Mouse (Mus musculus) forebrain, embryonic 11.5 days (tissue): Measurements from ENCODE around the gene Amer3. TPM values are rescaled to one million over a fixed set of nuclear protein-coding genes. Genes with fewer than 3 reads are reported as not detected.

ENCODE experiments used
- ATAC-seq: fragments of 200-750 bp; cut with Nextera tagmentation; replicated peaks from 2 replicates; pipeline ENCODE4 v1.8.0; 2017; ENCODE audit warnings: moderate TSS enrichment; ENCODE audit not compliant: low FRiP score
- DNase-seq: peaks from one replicate; pipeline ENCODE4 v3.0.0-alpha.2; 2017; ENCODE audit warnings: low spot score
- H3K27ac ChIP-seq: fragments of 300-500 bp; sonication (generic); 2 replicates; pipeline ENCODE4 v1.5.1; 2014; ENCODE audit warnings: low read depth, low read length
- H3K27me3 ChIP-seq: fragments of 300-500 bp; sonication (generic); 2 replicates; pipeline ENCODE4 v1.6.1; 2014; ENCODE audit warnings: mild to moderate bottlenecking, low read length, mixed read lengths; ENCODE audit not compliant: control insufficient read depth, insufficient read depth
- H3K36me3 ChIP-seq: fragments of 300-500 bp; sonication (generic); 2 replicates; pipeline ENCODE4 v1.6.1; 2014; ENCODE audit warnings: mild to moderate bottlenecking, low read length, moderate library complexity, mixed read lengths; ENCODE audit not compliant: control insufficient read depth, insufficient read depth
- H3K4me1 ChIP-seq: fragments of 300-500 bp; sonication (generic); replicated peaks from 2 replicates; pipeline ENCODE4 v1.6.1; 2014; ENCODE audit warnings: low read length, mixed read lengths; ENCODE audit not compliant: control insufficient read depth, insufficient read depth
- H3K4me2 ChIP-seq: fragments of 300-500 bp; sonication (generic); 2 replicates; pipeline ENCODE4 v1.6.1; 2014; ENCODE audit warnings: low read depth, mild to moderate bottlenecking, low read length, moderate library complexity, mixed read lengths; ENCODE audit not compliant: severe bottlenecking
- H3K4me3 ChIP-seq: fragments of 300-500 bp; sonication (generic); 2 replicates; pipeline ENCODE4 v1.5.1; 2014; ENCODE audit warnings: low read depth, low read length
- H3K9ac ChIP-seq: fragments of 300-500 bp; sonication (generic); 2 replicates; pipeline ENCODE4 v1.6.1; 2014; ENCODE audit warnings: low read length
- H3K9me3 ChIP-seq: fragments of 300-500 bp; sonication (generic); 2 replicates; pipeline ENCODE4 v1.6.1; 2016; ENCODE audit warnings: low read length, mixed read lengths; ENCODE audit not compliant: control insufficient read depth
- WGBS: fragments of 180-500 bp; shearing (Covaris S2); extraction: QIAGEN DNeasy Blood & Tissue Kit; methylation state at CpG from one replicate; pipeline ENCODE4 v1.1.7; 2014; 5-methylcytosine and 5-hydroxymethylcytosine counted together
- polyA plus RNA-seq: library from polyadenylated mRNA; unstranded; fragments of >200 nt; fragmentation: Nextera tagmentation; extraction: Ambion mirVana; gene quantifications from 2 replicates; pipeline ENCODE4 v1.2.1, GENCODE M21; 2014

Gene Amer3
- polyA plus RNA-seq, 1 experiment from 2014 or later, result 3.8 TPM

GRCm38 (mm10) chr1:34635711-34636110 is 56.3 kb downstream of the Amer3 start:
- no peak for ATAC-seq
- Histone ChIP-seq H3K4me1 (no peaks in the 10 kb centered on the region), H3K36me3 (no peaks in the 10 kb centered on the region), H3K27ac (no peak overlapping the region), H3K4me2 (no peak overlapping the region), H3K9ac (no peak overlapping the region), H3K4me3 (no peak overlapping the region), H3K27me3 (no peaks in the 10 kb centered on the region), H3K9me3 (no peaks in the 10 kb centered on the region)
- WGBS, result 85% methylated on average over 18 of the region's 18 CpGs
- DNase-seq, result no peak

Other genes with a start within 250 kb of the Amer3 start
- gene Ccdc115, start 140.0 kb upstream of the Amer3 start, polyA plus RNA-seq, result 68.9 and 71.6 TPM in 2 replicates
- gene Imp4, start 139.8 kb upstream of the Amer3 start, polyA plus RNA-seq, result 87.0 and 92.6 TPM in 2 replicates
- 4.6 and 7.0 TPM in 2 replicates for gene Ptpn18, start 119.9 kb upstream of the Amer3 start, polyA plus RNA-seq
- not detected in 2 replicates for gene Prss39, start 81.2 kb upstream of the Amer3 start, polyA plus RNA-seq
- gene Cfc1, start 44.0 kb upstream of the Amer3 start, polyA plus RNA-seq, result not detected in 2 replicates
- gene Prss40, start 18.7 kb upstream of the Amer3 start, polyA plus RNA-seq, result not detected in 2 replicates